25 mouse cellular contexts compared by ENCODE assay signal in the genomic region with DNA sequence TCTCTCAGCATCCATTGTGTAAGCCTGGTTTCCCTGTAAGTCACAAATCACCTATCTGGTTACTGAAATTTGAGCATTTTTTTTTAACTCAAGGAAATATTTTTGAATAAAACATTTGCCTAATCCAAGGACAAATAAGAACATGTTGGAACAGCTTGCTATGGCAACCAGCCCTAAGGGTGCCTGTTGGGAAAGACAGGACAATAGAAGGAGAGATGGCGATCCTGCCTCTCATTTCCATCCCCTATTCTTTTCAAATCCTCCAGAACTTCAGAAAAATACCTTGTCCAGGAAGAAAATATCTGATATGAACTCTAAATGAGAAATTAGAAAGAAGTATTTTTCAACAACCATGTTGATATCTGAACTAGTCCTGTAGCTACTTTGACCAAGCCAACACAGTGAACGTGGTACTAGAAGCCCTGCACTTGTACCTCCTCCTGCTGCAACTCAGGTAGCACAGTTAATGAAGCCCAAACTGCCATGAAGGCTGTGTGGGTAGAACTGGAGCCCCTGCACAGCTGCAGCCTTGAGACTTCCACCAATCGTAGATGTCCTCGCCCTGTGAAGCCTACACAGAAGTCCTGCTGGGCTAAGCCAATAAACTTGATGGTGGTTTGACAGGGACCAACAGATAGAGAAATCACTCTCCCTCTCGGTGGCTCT.
"Had no signal": no experiment of that assay in that cellular context is flagged by ENCODE, and none has a peak within 500 bp of the region (broad histone marks: within the 10 kb centered on the region; RNA-seq: fewer than 3 reads in every experiment).

No protein-coding gene starts in this region.

- H3K4me2 ChIP-seq: heart, embryonic 12.5 days; hindbrain, embryonic 13.5 days; hindbrain, embryonic 15.5 days; kidney, embryonic 15.5 days; limb, embryonic 12.5 days; liver, embryonic 11.5 days; liver, embryonic 13.5 days had no signal

- ATAC-seq: hindbrain, postnatal 0 days; intestine, embryonic 16.5 days had no signal

- H3K9ac ChIP-seq: heart, embryonic 12.5 days; hindbrain, embryonic 13.5 days; hindbrain, embryonic 15.5 days; kidney, embryonic 15.5 days; limb, embryonic 12.5 days; liver, embryonic 13.5 days had no signal

- DNase-seq: gastrocnemius, postnatal 14 days; gastrocnemius, postnatal 36 days; heart, adult 18-20 months; heart, postnatal 10 days; heart, postnatal 36 days; kidney, adult 11 months; kidney, adult 2 months; kidney, adult 9 months; kidney, postnatal 14 days; kidney, postnatal 36 days; layer of hippocampus, adult 9-11 months; layer of hippocampus, postnatal 36 days; liver; liver, embryonic 13.5 days had no signal

- H3K36me3 ChIP-seq: limb, embryonic 10.5 days; limb, embryonic 12.5 days had no signal

- H3K4me3 ChIP-seq: heart, embryonic 10.5 days; heart, embryonic 12.5 days; hindbrain, embryonic 13.5 days; hindbrain, embryonic 15.5 days; kidney, embryonic 15.5 days; limb, embryonic 10.5 days; limb, embryonic 12.5 days; liver, embryonic 13.5 days had no signal

- H3K4me1 ChIP-seq: heart, embryonic 10.5 days; kidney, embryonic 15.5 days; limb, embryonic 10.5 days; limb, embryonic 12.5 days had no signal

- H3K27ac ChIP-seq: heart, embryonic 10.5 days; hindbrain, embryonic 13.5 days; hindbrain, embryonic 15.5 days; hindbrain, postnatal 0 days; kidney, embryonic 15.5 days; kidney, postnatal 0 days; limb, embryonic 10.5 days; limb, embryonic 12.5 days; liver, embryonic 13.5 days had no signal

- H3K9me3 ChIP-seq: heart, embryonic 10.5 days; heart, embryonic 12.5 days; hindbrain, embryonic 13.5 days; hindbrain, embryonic 15.5 days; kidney, embryonic 15.5 days; limb, embryonic 10.5 days; limb, embryonic 12.5 days; liver, embryonic 13.5 days had no signal

- H3K27me3 ChIP-seq: heart, embryonic 12.5 days; hindbrain, embryonic 13.5 days; hindbrain, embryonic 15.5 days; kidney, embryonic 15.5 days; limb, embryonic 12.5 days; liver, embryonic 13.5 days had no signal
